Mouse (Mus musculus): Measurements from ENCODE around the gene Arfrp1. TPM values are rescaled to one million over a fixed set of nuclear protein-coding genes. Genes with fewer than 3 reads are reported as not detected.
A peak's percentile ranks its signal among the peaks of the same experiment; 100 is the strongest.

The Arfrp1 gene
- polyA plus RNA-seq, 1 experiment from 2014 or later: 83.6 TPM

- Histone ChIP-seq H3K27ac (peak within 1 kb of the TSS; percentile 75), H3K36me3 (replicated peaks) (peaks cover 26% of the 10 kb centered on the region), H3K9me3 (no peaks in the 10 kb centered on the region), H3K27me3 (peaks cover 25% of the 10 kb centered on the region; the same call in 1 of the 2 replicates), H3K9ac (peak within 1 kb of the TSS; percentile 75), H3K4me2 (peak within 1 kb of the TSS; percentile 62), H3K4me3 (replicated peaks) (peak within 1 kb of the TSS; percentile 59), H3K4me1 (peaks cover 19% of the 10 kb centered on the region)
- peak; percentile 92 for ATAC-seq (ENCODE audit: low FRiP score)
- WGBS: 7% methylated on average over 40 of the region's 40 CpGs
Measured at GRCm38 (mm10) chr2:181319248-181320102, 45.7 kb downstream of the Arfrp1 start, which contains the start of gene Rtel1. Rtel1 (plus strand) TSS chr2:181319739.

- Histone ChIP-seq H3K36me3 (replicated peaks) (0 out of 2 replicates have a peak, but pooled peaks cover under 1% of the 10 kb centered on the region), H3K4me1 (peaks cover 27% of the 10 kb centered on the region), H3K9me3 (no peaks in the 10 kb centered on the region), H3K27ac (peak within 1 kb of the TSS; percentile 91), H3K9ac (peak within 1 kb of the TSS; percentile 87), H3K4me3 (replicated peaks) (peak within 1 kb of the TSS; percentile 70), H3K27me3 (peaks cover 47% of the 10 kb centered on the region; the same call in 1 of the 2 replicates), H3K4me2 (peak within 1 kb of the TSS; percentile 77)
- ATAC-seq (ENCODE audit: low FRiP score): peak; percentile 88
- 7% methylated on average over 22 of the region's 23 CpGs for WGBS
Measured at GRCm38 (mm10) chr2:181314080-181314810, 51.0 kb downstream of the Arfrp1 start, which contains the start of gene Stmn3. Stmn3 (minus strand) TSS chr2:181314500.

- Histone ChIP-seq H3K4me3 (replicated peaks) (peak overlapping the region; percentile 70), H3K27ac (peak overlapping the region; percentile 91), H3K9me3 (no peaks in the 10 kb centered on the region), H3K9ac (peak overlapping the region; percentile 87), H3K4me1 (peaks cover 23% of the 10 kb centered on the region), H3K27me3 (peaks cover 47% of the 10 kb centered on the region; the same call in 1 of the 2 replicates), H3K4me2 (peak overlapping the region; percentile 77), H3K36me3 (replicated peaks) (peaks cover 7% of the 10 kb centered on the region)
- peak; percentile 72 for ATAC-seq (ENCODE audit: low FRiP score)
- 2% methylated on average over 35 of the region's 35 CpGs for WGBS
Measured at GRCm38 (mm10) chr2:181313344-181314079, 51.7 kb downstream of the Arfrp1 start.

GRCm38 (mm10) chr2:181313006-181313343 lies 52.2 kb downstream of the Arfrp1 start:
- Histone ChIP-seq H3K4me2 (peak overlapping the region; percentile 77), H3K9me3 (no peaks in the 10 kb centered on the region), H3K4me1 (peaks cover 23% of the 10 kb centered on the region), H3K27me3 (peaks cover 49% of the 10 kb centered on the region), H3K9ac (peak overlapping the region; percentile 87), H3K4me3 (replicated peaks) (peak overlapping the region; percentile 70), H3K27ac (peak overlapping the region; percentile 91; the same call in 1 of the 2 replicates), H3K36me3 (replicated peaks) (peaks cover 13% of the 10 kb centered on the region)
- no peak for ATAC-seq (ENCODE audit: low FRiP score)
- 11% methylated on average over 5 of the region's 5 CpGs for WGBS

GRCm38 (mm10) chr2:181312435-181312834 lies 52.8 kb downstream of the Arfrp1 start:
- Histone ChIP-seq H3K36me3 (replicated peaks) (peaks cover 17% of the 10 kb centered on the region), H3K4me1 (peaks cover 25% of the 10 kb centered on the region), H3K4me2 (peak overlapping the region; percentile 77), H3K9ac (peak overlapping the region; percentile 87), H3K4me3 (replicated peaks) (peak overlapping the region; percentile 70), H3K9me3 (no peaks in the 10 kb centered on the region), H3K27ac (no peak overlapping the region), H3K27me3 (peaks cover 55% of the 10 kb centered on the region)
- WGBS: 84% methylated on average over 3 of the region's 3 CpGs
- no peak for ATAC-seq (ENCODE audit: low FRiP score)

Other genes with a start within 250 kb of the Arfrp1 start
- 28.6 and 30.0 TPM in 2 replicates for gene Kcnq2, start 230.1 kb downstream of the Arfrp1 start, polyA plus RNA-seq (2016; fragmentation: Nextera tagmentation; extraction: Ambion mirVana)
- 1.1 and 1.4 TPM in 2 replicates for gene Eef1a2, start 208.4 kb downstream of the Arfrp1 start, polyA plus RNA-seq (2016; fragmentation: Nextera tagmentation; extraction: Ambion mirVana)
- 483 and 484 TPM in 2 replicates for gene Ppdpf, start 178.2 kb downstream of the Arfrp1 start, polyA plus RNA-seq (2016; fragmentation: Nextera tagmentation; extraction: Ambion mirVana)
- gene Ptk6, start 162.6 kb downstream of the Arfrp1 start, polyA plus RNA-seq (2016; fragmentation: Nextera tagmentation; extraction: Ambion mirVana): not detected in 2 replicates
- not detected in 2 replicates for gene Srms, start 152.2 kb downstream of the Arfrp1 start, polyA plus RNA-seq (2016; fragmentation: Nextera tagmentation; extraction: Ambion mirVana)
- 0.17 TPM in 1 of 2 replicates, not detected in the other for gene Fndc11, start 145.4 kb downstream of the Arfrp1 start, polyA plus RNA-seq (2016; fragmentation: Nextera tagmentation; extraction: Ambion mirVana)
- 0.47 TPM in 2 replicates for gene Helz2, start 123.4 kb downstream of the Arfrp1 start, polyA plus RNA-seq (2016; fragmentation: Nextera tagmentation; extraction: Ambion mirVana)
- gene Gmeb2, start 77.4 kb downstream of the Arfrp1 start, polyA plus RNA-seq (2016; fragmentation: Nextera tagmentation; extraction: Ambion mirVana): 22.3 and 24.2 TPM in 2 replicates
- gene Stmn3, start 50.9 kb downstream of the Arfrp1 start, polyA plus RNA-seq (2016; fragmentation: Nextera tagmentation; extraction: Ambion mirVana): 360 and 385 TPM in 2 replicates
- 59.1 and 67.3 TPM in 2 replicates for gene Rtel1, start 45.7 kb downstream of the Arfrp1 start, polyA plus RNA-seq (2016; fragmentation: Nextera tagmentation; extraction: Ambion mirVana)
- gene Zgpat, start 476 bp downstream of the Arfrp1 start, polyA plus RNA-seq (2016; fragmentation: Nextera tagmentation; extraction: Ambion mirVana): 62.4 and 69.5 TPM in 2 replicates
- 33.9 and 34.5 TPM in 2 replicates for gene Lime1, start 14.7 kb upstream of the Arfrp1 start, polyA plus RNA-seq (2016; fragmentation: Nextera tagmentation; extraction: Ambion mirVana)
- 14.4 and 16.1 TPM in 2 replicates for gene Zbtb46, start 94.0 kb upstream of the Arfrp1 start, polyA plus RNA-seq (2016; fragmentation: Nextera tagmentation; extraction: Ambion mirVana)
- 0.10 TPM in 1 of 2 replicates, not detected in the other for gene Abhd16b, start 127.8 kb upstream of the Arfrp1 start, polyA plus RNA-seq (2016; fragmentation: Nextera tagmentation; extraction: Ambion mirVana)
- gene Tpd52l2, start 131.7 kb upstream of the Arfrp1 start, polyA plus RNA-seq (2016; fragmentation: Nextera tagmentation; extraction: Ambion mirVana): 133 and 134 TPM in 2 replicates
- gene Dnajc5, start 155.1 kb upstream of the Arfrp1 start, polyA plus RNA-seq (2016; fragmentation: Nextera tagmentation; extraction: Ambion mirVana): 129 and 134 TPM in 2 replicates
- gene Uckl1, start 219.5 kb upstream of the Arfrp1 start, polyA plus RNA-seq (2016; fragmentation: Nextera tagmentation; extraction: Ambion mirVana): 50.7 and 50.8 TPM in 2 replicates
- gene Prpf6, start 226.5 kb upstream of the Arfrp1 start, polyA plus RNA-seq (2016; fragmentation: Nextera tagmentation; extraction: Ambion mirVana): 75.6 and 76.9 TPM in 2 replicates
- gene Zfp512b, start 227.4 kb upstream of the Arfrp1 start, polyA plus RNA-seq (2016; fragmentation: Nextera tagmentation; extraction: Ambion mirVana): 70.9 and 74.5 TPM in 2 replicates
- 71.3 and 73.8 TPM in 2 replicates for gene Samd10, start 233.8 kb upstream of the Arfrp1 start, polyA plus RNA-seq (2016; fragmentation: Nextera tagmentation; extraction: Ambion mirVana)